Mouse (Mus musculus): ENCODE measurements around the gene S1pr4. TPM values are rescaled to one million over a fixed set of nuclear protein-coding genes. Genes with fewer than 3 reads are reported as not detected.

Gene S1pr4
- polyA plus RNA-seq, 1 experiment, result 4.9 TPM

DNA sequence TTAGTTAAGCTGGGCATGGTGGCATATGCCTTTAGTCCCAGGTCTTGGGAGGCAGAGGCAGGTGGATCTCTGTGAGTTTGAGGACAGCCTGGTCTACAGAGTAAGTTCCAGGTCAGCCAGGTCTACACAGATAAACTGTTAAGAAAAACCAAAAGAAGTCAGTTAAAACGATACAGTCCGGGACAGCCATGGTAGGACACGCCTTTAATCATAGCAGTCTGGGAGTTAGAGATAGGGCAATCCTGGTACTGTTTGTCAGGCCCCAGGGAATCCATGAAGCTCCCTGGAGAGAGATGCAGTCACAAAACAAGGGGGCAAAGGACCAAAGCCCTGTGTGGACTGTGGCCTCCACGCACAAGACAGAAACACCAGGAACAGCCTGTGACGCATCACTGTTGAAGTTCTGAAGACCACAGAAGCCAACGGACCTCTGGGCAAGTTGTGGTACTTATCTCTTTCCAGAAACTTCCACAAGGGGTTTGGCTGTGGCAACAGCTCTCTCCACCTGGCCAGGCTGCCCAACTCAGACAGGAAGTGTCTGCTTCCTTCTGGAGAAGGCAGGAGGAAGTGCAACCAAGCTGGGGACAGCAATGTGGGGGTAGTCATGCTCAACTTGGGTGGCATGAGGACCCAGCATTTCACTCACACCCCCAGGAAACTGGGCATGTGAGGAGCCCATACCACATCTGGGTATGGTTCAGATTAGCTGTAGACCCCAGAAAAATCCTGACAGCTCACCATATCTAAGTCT is 19.5 kb upstream of the S1pr4 start:
- Histone ChIP-seq H3K27me3 (replicated peaks; ENCODE audit: control insufficient read depth, insufficient read depth, low read length) (no peaks in the 10 kb centered on the region), H3K4me1 (ENCODE audit: control insufficient read depth, insufficient read depth, low read length) (no peaks in the 10 kb centered on the region), H3K27ac (ENCODE audit: insufficient read depth, low read depth, low read length) (no peak overlapping the region), H3K4me3 (ENCODE audit: insufficient read depth, low read depth, low read length) (no peak overlapping the region), H3K36me3 (ENCODE audit: control insufficient read depth, insufficient read depth, low read length) (no peaks in the 10 kb centered on the region)
- WGBS, result 68% methylated on average over 6 of the region's 6 CpGs
- no peak for TF ChIP-seq CTCF (conservative IDR thresholded peaks at IDR 0.05; ENCODE audit: insufficient read depth, insufficient read length, low read depth, low read length)
- TF ChIP-seq POLR2A (IDR thresholded peaks at IDR 0.05; ENCODE audit: low read depth, low read length), result no peak
- no peak for DNase-seq

DNA sequence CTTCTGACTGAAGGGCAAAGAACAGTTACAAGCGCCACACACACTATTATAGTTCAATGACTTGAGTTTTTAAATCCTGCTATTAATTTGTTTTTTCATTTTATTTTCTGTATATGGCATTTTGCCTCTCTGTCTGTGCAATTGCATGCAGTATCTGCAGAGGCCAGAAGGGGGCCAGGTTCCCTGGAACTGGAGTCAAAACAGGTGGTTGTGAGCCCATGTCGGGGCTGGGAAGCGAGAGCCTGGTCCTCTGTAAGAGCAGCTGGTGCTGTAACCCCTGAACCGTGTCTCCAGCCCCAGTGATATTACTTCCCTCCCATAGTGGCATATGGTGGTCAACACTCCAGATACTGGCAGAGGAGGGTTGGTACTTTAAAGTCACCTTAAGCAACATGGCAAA is 18.6 kb upstream of the S1pr4 start:
- H3K27me3 ChIP-seq (replicated peaks; ENCODE audit: control insufficient read depth, insufficient read depth, low read length), result no peaks in the 10 kb centered on the region
- no peak overlapping the region for H3K4me3 ChIP-seq (ENCODE audit: insufficient read depth, low read depth, low read length)
- DNase-seq, result peak; percentile 77
- H3K36me3 ChIP-seq (ENCODE audit: control insufficient read depth, insufficient read depth, low read length), result no peaks in the 10 kb centered on the region
- no peak overlapping the region for H3K27ac ChIP-seq (ENCODE audit: insufficient read depth, low read depth, low read length)
- WGBS, result 15% methylated on average over 4 of the region's 4 CpGs
- TF ChIP-seq POLR2A (IDR thresholded peaks at IDR 0.05; ENCODE audit: low read depth, low read length) (no peak), CTCF (conservative IDR thresholded peaks at IDR 0.05; ENCODE audit: insufficient read depth, insufficient read length, low read depth, low read length) (peak; percentile 79)
- no peaks in the 10 kb centered on the region for H3K4me1 ChIP-seq (ENCODE audit: control insufficient read depth, insufficient read depth, low read length)

DNA sequence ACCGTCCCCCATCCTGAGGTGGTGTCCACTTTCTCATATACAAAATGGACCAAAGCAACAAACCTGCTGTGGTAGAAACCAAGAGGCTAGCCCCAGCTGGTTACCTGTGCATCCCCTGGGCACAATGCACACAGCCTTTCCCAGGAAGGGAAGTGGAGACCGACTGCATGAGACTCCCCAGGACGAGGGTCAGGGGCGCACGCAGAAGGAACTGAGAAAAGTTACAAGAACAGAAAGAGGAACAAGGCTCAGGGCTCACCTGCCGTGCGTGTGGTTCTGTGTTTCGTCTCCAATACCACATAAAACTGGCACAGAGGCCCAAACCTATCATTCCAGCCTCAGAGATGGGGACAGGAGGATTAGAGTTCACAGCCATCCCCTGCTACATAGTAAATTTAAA is 17.3 kb upstream of the S1pr4 start:
- no peak for DNase-seq
- Histone ChIP-seq H3K27ac (ENCODE audit: insufficient read depth, low read depth, low read length) (no peak overlapping the region), H3K36me3 (ENCODE audit: control insufficient read depth, insufficient read depth, low read length) (no peaks in the 10 kb centered on the region), H3K4me1 (ENCODE audit: control insufficient read depth, insufficient read depth, low read length) (no peaks in the 10 kb centered on the region), H3K4me3 (ENCODE audit: insufficient read depth, low read depth, low read length) (no peak overlapping the region), H3K27me3 (replicated peaks; ENCODE audit: control insufficient read depth, insufficient read depth, low read length) (no peaks in the 10 kb centered on the region)
- TF ChIP-seq POLR2A (IDR thresholded peaks at IDR 0.05; ENCODE audit: low read depth, low read length), result no peak
- TF ChIP-seq CTCF (conservative IDR thresholded peaks at IDR 0.05; ENCODE audit: insufficient read depth, insufficient read length, low read depth, low read length), result no peak
- 77% methylated on average over 8 of the region's 8 CpGs for WGBS

DNA sequence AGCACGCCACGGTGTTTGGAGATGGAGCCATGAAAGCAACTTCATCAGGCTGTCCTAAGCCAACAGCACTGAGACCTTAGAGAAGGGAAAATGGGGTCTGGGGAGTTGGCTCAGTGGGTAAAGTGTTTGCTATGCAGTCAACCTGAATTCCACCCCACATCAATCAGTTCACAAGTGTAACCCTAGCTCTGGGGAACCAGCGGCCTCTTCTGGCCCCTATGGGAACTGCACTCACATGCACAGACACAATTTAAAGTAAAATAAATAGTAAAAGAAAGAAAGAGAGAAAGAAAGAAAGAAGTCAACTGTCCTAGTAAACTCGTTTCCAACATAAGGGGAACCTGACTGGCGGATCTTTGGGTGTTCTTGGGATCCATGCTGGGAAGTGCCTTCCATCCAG is 13.9 kb upstream of the S1pr4 start:
- Histone ChIP-seq H3K27ac (ENCODE audit: insufficient read depth, low read depth, low read length) (no peak overlapping the region), H3K27me3 (replicated peaks; ENCODE audit: control insufficient read depth, insufficient read depth, low read length) (no peaks in the 10 kb centered on the region), H3K4me1 (ENCODE audit: control insufficient read depth, insufficient read depth, low read length) (no peaks in the 10 kb centered on the region), H3K4me3 (ENCODE audit: insufficient read depth, low read depth, low read length) (no peak overlapping the region), H3K36me3 (ENCODE audit: control insufficient read depth, insufficient read depth, low read length) (no peaks in the 10 kb centered on the region)
- DNase-seq, result no peak
- WGBS, result 91% methylated on average over 5 of the region's 5 CpGs
- TF ChIP-seq CTCF (conservative IDR thresholded peaks at IDR 0.05; ENCODE audit: insufficient read depth, insufficient read length, low read depth, low read length), result no peak
- no peak for TF ChIP-seq POLR2A (IDR thresholded peaks at IDR 0.05; ENCODE audit: low read depth, low read length)

DNA sequence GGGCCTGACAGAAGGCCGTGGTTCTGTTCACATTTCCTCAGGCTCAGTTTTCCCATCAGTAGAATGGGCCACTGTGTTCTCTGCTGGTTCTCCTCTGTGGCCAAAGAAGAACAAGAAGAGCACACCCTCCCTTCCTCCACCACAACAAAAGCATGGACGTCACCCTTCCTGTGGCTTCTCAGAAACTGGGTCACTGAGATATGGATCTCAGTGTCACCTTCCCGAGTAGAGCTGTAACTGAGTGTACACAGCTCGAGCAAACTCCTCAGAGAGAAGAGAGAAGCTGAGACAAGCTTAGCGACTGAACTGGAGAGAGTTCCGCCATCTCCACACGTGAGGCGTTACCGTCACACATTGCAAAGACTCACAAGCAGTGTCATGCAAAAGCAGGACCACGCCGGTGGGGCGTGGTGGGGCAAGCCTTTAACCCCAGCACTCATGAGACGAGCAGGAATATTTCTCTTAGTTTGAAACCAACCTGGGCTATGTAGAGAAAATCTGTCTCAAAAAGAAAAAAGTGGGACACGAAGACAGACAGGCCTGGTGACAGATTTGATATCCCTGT is 10.4 kb upstream of the S1pr4 start:
- WGBS, result 75% methylated on average over 14 of the region's 14 CpGs
- Histone ChIP-seq H3K27me3 (replicated peaks; ENCODE audit: control insufficient read depth, insufficient read depth, low read length) (no peaks in the 10 kb centered on the region), H3K4me1 (ENCODE audit: control insufficient read depth, insufficient read depth, low read length) (no peaks in the 10 kb centered on the region), H3K27ac (ENCODE audit: insufficient read depth, low read depth, low read length) (no peak overlapping the region), H3K36me3 (ENCODE audit: control insufficient read depth, insufficient read depth, low read length) (no peaks in the 10 kb centered on the region), H3K4me3 (ENCODE audit: insufficient read depth, low read depth, low read length) (no peak overlapping the region)
- TF ChIP-seq POLR2A (IDR thresholded peaks at IDR 0.05; ENCODE audit: low read depth, low read length), result no peak
- TF ChIP-seq CTCF (conservative IDR thresholded peaks at IDR 0.05; ENCODE audit: insufficient read depth, insufficient read length, low read depth, low read length), result no peak
- DNase-seq, result no peak

DNA sequence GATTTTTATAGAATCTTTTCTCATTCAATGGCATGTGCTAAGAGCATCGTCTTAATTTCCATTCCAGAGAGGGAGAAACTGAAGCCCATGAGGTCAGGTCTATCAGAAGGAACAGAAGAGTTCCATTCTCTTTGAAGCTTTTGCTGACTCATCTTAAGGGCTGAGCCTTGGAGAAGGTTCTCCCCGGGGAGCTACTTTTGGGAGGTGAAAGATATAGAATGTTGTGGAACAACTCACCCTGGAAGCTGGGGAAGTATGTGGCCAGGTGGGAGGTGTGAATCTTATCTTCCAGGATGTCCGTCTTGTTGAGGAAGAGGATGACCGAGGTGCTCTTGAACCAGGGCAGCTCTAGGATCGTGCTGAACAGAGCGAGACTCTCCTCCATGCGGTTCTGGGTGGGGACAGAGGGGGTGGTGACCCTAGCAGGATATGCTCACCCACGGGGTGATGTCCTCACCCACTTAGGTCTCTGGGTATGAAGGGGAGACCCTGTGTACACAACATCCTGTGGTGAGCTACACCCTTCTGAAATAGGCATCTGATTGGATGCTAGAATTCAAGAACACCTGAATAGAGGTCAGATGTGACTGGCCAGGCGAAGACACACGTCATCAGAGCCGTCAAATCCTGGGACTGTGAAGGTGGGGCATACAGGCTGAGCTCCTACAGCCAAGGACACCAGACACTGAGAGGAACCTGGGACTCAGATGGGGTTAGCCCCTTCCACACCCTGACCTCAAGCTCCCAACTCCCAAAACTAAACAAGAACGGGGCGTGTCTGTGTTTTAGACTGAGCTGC is 8.0 kb upstream of the S1pr4 start:
- H3K27me3 ChIP-seq (replicated peaks; ENCODE audit: control insufficient read depth, insufficient read depth, low read length), result no peaks in the 10 kb centered on the region

DNA sequence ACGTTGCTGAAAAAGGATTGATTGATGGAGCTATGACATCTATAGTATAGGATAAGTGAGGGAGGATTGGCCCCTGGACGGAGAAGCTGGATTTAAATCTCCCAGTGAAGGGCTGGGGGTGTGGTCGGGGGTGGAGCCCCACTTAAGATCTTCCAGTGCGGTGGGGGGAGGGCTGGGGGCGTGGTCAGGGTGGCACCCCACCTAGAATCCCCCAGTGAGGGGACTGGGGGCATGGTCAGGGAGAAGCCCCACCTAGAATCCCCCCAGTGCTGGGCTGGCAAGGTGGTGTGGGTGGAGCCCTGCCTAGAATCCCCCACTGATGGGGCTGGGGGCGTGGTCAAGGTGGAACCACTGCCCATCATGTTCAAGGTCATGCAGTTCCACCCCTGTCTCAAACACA is 7.2 kb upstream of the S1pr4 start:
- H3K27me3 ChIP-seq (replicated peaks; ENCODE audit: control insufficient read depth, insufficient read depth, low read length), result no peaks in the 10 kb centered on the region
- WGBS, result 36% methylated on average over 6 of the region's 6 CpGs
- no peak overlapping the region for H3K4me3 ChIP-seq (ENCODE audit: insufficient read depth, low read depth, low read length)
- TF ChIP-seq CTCF (conservative IDR thresholded peaks at IDR 0.05; ENCODE audit: insufficient read depth, insufficient read length, low read depth, low read length), result no peak
- no peak for TF ChIP-seq POLR2A (IDR thresholded peaks at IDR 0.05; ENCODE audit: low read depth, low read length)
- no peak overlapping the region for H3K27ac ChIP-seq (ENCODE audit: insufficient read depth, low read depth, low read length)
- no peaks in the 10 kb centered on the region for H3K4me1 ChIP-seq (ENCODE audit: control insufficient read depth, insufficient read depth, low read length)
- no peak for DNase-seq
- no peaks in the 10 kb centered on the region for H3K36me3 ChIP-seq (ENCODE audit: control insufficient read depth, insufficient read depth, low read length)

More for the DNA sequence above, 8.0 kb upstream of the S1pr4 start:
- H3K4me3 ChIP-seq (ENCODE audit: insufficient read depth, low read depth, low read length), result no peak overlapping the region
- no peak for TF ChIP-seq CTCF (conservative IDR thresholded peaks at IDR 0.05; ENCODE audit: insufficient read depth, insufficient read length, low read depth, low read length)
- TF ChIP-seq POLR2A (IDR thresholded peaks at IDR 0.05; ENCODE audit: low read depth, low read length), result no peak
- H3K4me1 ChIP-seq (ENCODE audit: control insufficient read depth, insufficient read depth, low read length), result no peaks in the 10 kb centered on the region
- WGBS, result 72% methylated on average over 13 of the region's 13 CpGs
- no peak for DNase-seq
- no peaks in the 10 kb centered on the region for H3K36me3 ChIP-seq (ENCODE audit: control insufficient read depth, insufficient read depth, low read length)
- H3K27ac ChIP-seq (ENCODE audit: insufficient read depth, low read depth, low read length), result no peak overlapping the region

Measured in kidney, adult 2 months (tissue).